Comparison of ENCODE assay signal across 11 mouse cellular contexts in the genomic region with DNA sequence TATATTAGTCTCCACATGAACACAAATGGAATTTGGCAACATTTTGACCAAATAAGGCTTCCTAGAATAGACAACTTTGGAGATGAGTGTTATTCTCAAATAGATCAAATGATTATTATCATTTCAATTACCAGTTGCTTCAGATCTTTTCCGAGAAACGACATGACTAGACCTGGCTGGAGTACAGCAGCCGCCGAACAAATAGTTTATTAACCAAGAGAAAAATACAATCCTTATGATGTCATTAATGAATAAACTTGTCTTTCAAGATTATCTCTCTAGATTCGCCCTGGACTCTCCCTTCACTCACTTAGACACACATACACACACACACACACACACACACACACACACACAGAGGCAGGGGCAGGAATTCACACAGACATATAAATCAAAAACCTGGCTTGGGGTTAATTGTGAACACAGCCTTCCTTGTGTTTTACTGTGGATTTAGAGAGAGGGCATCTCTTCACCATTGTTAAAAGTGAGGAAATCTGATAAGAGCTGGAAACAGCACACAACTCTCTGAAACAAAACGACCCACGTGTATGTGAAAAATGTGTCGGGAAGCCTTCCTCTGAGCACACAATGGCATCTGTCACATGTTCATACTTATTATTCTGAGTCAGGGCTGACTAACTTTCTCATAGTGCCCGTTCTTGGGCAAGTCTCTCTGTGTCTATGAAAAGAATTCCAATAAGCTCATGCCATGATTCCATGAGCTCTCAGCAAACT. TPM values are rescaled to one million over a fixed set of nuclear protein-coding genes. Genes with fewer than 3 reads are reported as not detected.
DNase-seq lines count a peak whose midpoint lies in the region; ATAC-seq and TF ChIP-seq lines count a peak whose summit lies in the region.
"Had no signal": no experiment of that assay in that cellular context is flagged by ENCODE, and none has a peak within 500 bp of the region (broad histone marks: within the 10 kb centered on the region; RNA-seq: fewer than 3 reads in every experiment).

No protein-coding gene starts in this region.

- no peak for TF ChIP-seq POLR2A in cortical plate, adult 2 months (IDR thresholded peaks at IDR 0.05; ENCODE audit: extremely low read depth, insufficient read depth, low read length)

- ATAC-seq in heart, embryonic 11.5 days (replicated peaks; ENCODE audit: insufficient number of reproducible peaks, low FRiP score, low TSS enrichment) = no peak
- ATAC-seq in lung, embryonic 16.5 days (ENCODE audit: low read depth) = peak; percentile 31; the same call in 1 of the 2 replicates
- no peak for ATAC-seq in forebrain, embryonic 16.5 days

- H3K9ac ChIP-seq in heart, embryonic 11.5 days (ENCODE audit: low read depth, low read length) = no peak overlapping the region
- H3K9ac ChIP-seq in lung, embryonic 16.5 days (ENCODE audit: low read length) = no peak overlapping the region
- no peak overlapping the region for H3K9ac ChIP-seq in forebrain, embryonic 16.5 days (replicated peaks; ENCODE audit: low read depth, low read length)
- H3K9ac ChIP-seq: hindbrain, embryonic 15.5 days had no signal

- no peaks in the 10 kb centered on the region for H3K27me3 ChIP-seq in heart, embryonic 11.5 days (ENCODE audit: control insufficient read depth, insufficient read depth, low read length)
- no peaks in the 10 kb centered on the region for H3K27me3 ChIP-seq in heart, embryonic 10.5 days (ENCODE audit: insufficient read depth, poor library complexity, severe bottlenecking)
- no peaks in the 10 kb centered on the region for H3K27me3 ChIP-seq in lung, embryonic 16.5 days (ENCODE audit: control insufficient read depth, insufficient read depth, low read depth, low read length)
- H3K27me3 ChIP-seq in splenic B cell, adult 2 months (ENCODE audit: control insufficient read depth, insufficient read depth, low read length, poor library complexity, severe bottlenecking) = no peaks in the 10 kb centered on the region
- H3K27me3 ChIP-seq in forebrain, embryonic 16.5 days (replicated peaks; ENCODE audit: control insufficient read depth, insufficient read depth, low read length) = no peaks in the 10 kb centered on the region
- H3K27me3 ChIP-seq: hindbrain, embryonic 15.5 days had no signal

- TF ChIP-seq CTCF in cortical plate, adult 2 months (IDR thresholded peaks at IDR 0.05; ENCODE audit: extremely low read depth, insufficient read depth, low read length) = no peak

- 61% methylated on average over 9 of the region's 9 CpGs for WGBS in heart, embryonic 11.5 days (ENCODE audit: insufficient replicate concordance)
- WGBS in heart, embryonic 10.5 days = 72% methylated on average over 9 of the region's 9 CpGs
- WGBS in lung, embryonic 16.5 days = 26% methylated on average over 9 of the region's 9 CpGs
- WGBS in forebrain, embryonic 16.5 days = 29% methylated on average over 9 of the region's 9 CpGs

- no peaks in the 10 kb centered on the region for H3K9me3 ChIP-seq in heart, embryonic 11.5 days (replicated peaks; ENCODE audit: control insufficient read depth, low read length)
- H3K9me3 ChIP-seq in heart, embryonic 10.5 days = no peaks in the 10 kb centered on the region
- H3K9me3 ChIP-seq in lung, embryonic 16.5 days (ENCODE audit: control insufficient read depth, low read length) = no peaks in the 10 kb centered on the region
- no peaks in the 10 kb centered on the region for H3K9me3 ChIP-seq in forebrain, embryonic 16.5 days (ENCODE audit: control insufficient read depth, low read length)
- H3K9me3 ChIP-seq: hindbrain, embryonic 15.5 days had no signal

- DNase-seq in heart, embryonic 10.5 days (ENCODE audit: low spot score) = no peak
- no peak for DNase-seq in lung, postnatal 14 days
- DNase-seq in splenic B cell, adult 2 months (ENCODE audit: low read depth, low spot score) = peak; percentile 19
- no peak for DNase-seq in cerebellum, postnatal 4 days (ENCODE audit: low spot score in 2 of 2)
- DNase-seq: thymus, postnatal 4 days had no signal

- H3K4me3 ChIP-seq in heart, embryonic 11.5 days (ENCODE audit: low read depth, low read length) = no peak overlapping the region
- no peak overlapping the region for H3K4me3 ChIP-seq in heart, embryonic 10.5 days
- no peak overlapping the region for H3K4me3 ChIP-seq in lung, embryonic 16.5 days (ENCODE audit: low read length)
- H3K4me3 ChIP-seq in cortical plate, adult 2 months (ENCODE audit: insufficient read depth, low read length) = no peak overlapping the region
- no peak overlapping the region for H3K4me3 ChIP-seq in forebrain, embryonic 16.5 days (replicated peaks; ENCODE audit: low read length)
- H3K4me3 ChIP-seq: hindbrain, embryonic 15.5 days had no signal

- H3K4me2 ChIP-seq in heart, embryonic 11.5 days = no peak overlapping the region
- H3K4me2 ChIP-seq in lung, embryonic 16.5 days (ENCODE audit: low read depth, low read length) = no peak overlapping the region
- H3K4me2 ChIP-seq in forebrain, embryonic 16.5 days (ENCODE audit: low read length) = no peak overlapping the region
- H3K4me2 ChIP-seq: hindbrain, embryonic 15.5 days had no signal

- 0 out of 2 replicates have a peak overlapping the region, but pooled peaks have one; percentile 22 for H3K27ac ChIP-seq in heart, embryonic 11.5 days (ENCODE audit: low read depth, low read length)
- no peak overlapping the region for H3K27ac ChIP-seq in heart, embryonic 10.5 days
- H3K27ac ChIP-seq in lung, embryonic 16.5 days (ENCODE audit: low read length) = peak overlapping the region; percentile 73
- peak overlapping the region; percentile 29; the same call in 1 of the 2 replicates for H3K27ac ChIP-seq in cortical plate, adult 2 months (ENCODE audit: insufficient read depth, low read length)
- H3K27ac ChIP-seq in forebrain, embryonic 16.5 days (ENCODE audit: low read length) = no peak overlapping the region
- H3K27ac ChIP-seq: hindbrain, embryonic 15.5 days had no signal

- peaks cover 6% of the 10 kb centered on the region; the same call in 1 of the 2 replicates for H3K4me1 ChIP-seq in heart, embryonic 11.5 days (ENCODE audit: control insufficient read depth, insufficient read depth, low read length)
- H3K4me1 ChIP-seq in heart, embryonic 10.5 days = peaks cover 5% of the 10 kb centered on the region
- H3K4me1 ChIP-seq in lung, embryonic 16.5 days (replicated peaks; ENCODE audit: control insufficient read depth, insufficient read depth, low read length) = peaks cover 28% of the 10 kb centered on the region
- H3K4me1 ChIP-seq in cortical plate, adult 2 months (ENCODE audit: control insufficient read depth, insufficient read depth, low read length) = peaks cover 3% of the 10 kb centered on the region; the same call in 1 of the 2 replicates
- H3K4me1 ChIP-seq in forebrain, embryonic 16.5 days (replicated peaks; ENCODE audit: control insufficient read depth, insufficient read depth, low read length) = peaks cover 4% of the 10 kb centered on the region; the same call in 1 of the 2 replicates

- H3K36me3 ChIP-seq in heart, embryonic 11.5 days (ENCODE audit: control insufficient read depth, insufficient read depth, low read length) = no peaks in the 10 kb centered on the region
- H3K36me3 ChIP-seq in heart, embryonic 10.5 days = no peaks in the 10 kb centered on the region; the same call in 1 of the 2 replicates
- no peaks in the 10 kb centered on the region for H3K36me3 ChIP-seq in lung, embryonic 16.5 days (ENCODE audit: control insufficient read depth, insufficient read depth, low read length)
- H3K36me3 ChIP-seq in splenic B cell, adult 2 months (ENCODE audit: control insufficient read depth, insufficient read depth, low read length, poor library complexity, severe bottlenecking) = no peaks in the 10 kb centered on the region
- H3K36me3 ChIP-seq in forebrain, embryonic 16.5 days (ENCODE audit: control insufficient read depth, insufficient read depth) = no peaks in the 10 kb centered on the region
- H3K36me3 ChIP-seq: G1E; hindbrain, embryonic 15.5 days had no signal

RNA-seq across cellular contexts. Expression of a gene that starts 30.1 kb away (rescaled TPM):
- 20.6 and 21.1 TPM in 2 replicates for polyA plus RNA-seq in heart, embryonic 11.5 days (2014; fragmentation: Nextera tagmentation; extraction: Ambion mirVana)
- 12.4 and 18.2 TPM in 2 replicates for polyA plus RNA-seq in heart, embryonic 10.5 days (2016; fragmentation: Nextera tagmentation; extraction: Ambion mirVana)
- 41.8 and 42.7 TPM in 2 replicates for polyA plus RNA-seq in lung, embryonic 16.5 days (2015; fragmentation: Nextera tagmentation; extraction: Ambion mirVana)
- 11.7 TPM in 2 replicates for polyA plus RNA-seq in cortical plate, adult 2 months (2012; rRNA removed)
- 14.4 and 14.7 TPM in 2 replicates for polyA plus RNA-seq in forebrain, embryonic 16.5 days (2015; fragmentation: Nextera tagmentation; extraction: Ambion mirVana)
- polyA plus RNA-seq: G1E had no signal

Comparison
In these comparisons a context has a peak if more than half of its experiments do, and no peak if none do; other contexts are left out.
1. H3K27ac ChIP-seq: peak in heart, embryonic 11.5 days (single experiment), lung, embryonic 16.5 days (single experiment) and cortical plate, adult 2 months (single experiment); none in heart, embryonic 10.5 days (single experiment) and forebrain, embryonic 16.5 days (single experiment).